Mouse (Mus musculus) ovary, postnatal 36 days (tissue): ENCODE measurements around the gene Il1r1.

ENCODE experiments used
- DNase-seq: peaks from one replicate; pipeline ENCODE4 v3.0.0; 2022; ENCODE audit warnings: low spot score, mixed read lengths

Gene Il1r1

DNA sequence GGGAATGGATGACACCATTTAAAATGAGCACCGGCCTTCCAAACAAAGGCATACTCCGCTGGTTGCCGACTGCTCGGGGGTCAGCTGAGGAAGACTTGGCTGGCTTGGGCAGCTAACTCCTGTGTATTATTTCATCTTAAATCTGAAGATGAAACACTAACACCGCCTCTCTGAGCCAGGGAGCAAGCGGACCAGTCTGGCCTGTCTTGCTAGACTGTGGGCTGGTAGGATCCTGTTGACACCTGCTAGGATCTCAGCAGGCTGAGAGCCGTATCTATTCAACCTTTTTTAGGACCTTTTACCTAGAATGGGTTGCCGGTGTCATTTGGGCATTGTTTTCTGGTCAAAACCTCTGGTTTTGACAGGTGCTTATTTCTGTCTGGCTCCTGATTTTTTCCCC, 92.8 kb downstream of the Il1r1 start:
- no peak for DNase-seq

DNA sequence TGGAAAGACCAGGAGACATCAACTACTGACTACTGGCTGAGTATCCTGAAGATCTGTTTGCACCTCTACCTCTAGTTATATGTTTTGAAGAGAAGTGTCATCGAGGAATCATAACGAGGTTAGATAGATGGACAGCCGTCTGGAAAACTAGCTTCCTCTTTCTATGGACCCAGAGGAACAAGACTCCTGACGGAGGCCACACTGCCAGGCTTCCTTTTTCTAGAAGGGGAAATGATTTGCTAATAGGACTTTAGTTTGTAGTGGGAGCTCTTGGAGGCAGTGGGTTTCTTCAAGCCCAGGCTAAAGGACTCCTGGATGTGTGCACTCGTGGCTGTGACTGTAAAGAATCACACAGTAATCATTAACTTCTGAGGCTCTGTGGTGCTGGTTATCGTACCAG, 96.9 kb downstream of the Il1r1 start:
- DNase-seq: no peak

DNA sequence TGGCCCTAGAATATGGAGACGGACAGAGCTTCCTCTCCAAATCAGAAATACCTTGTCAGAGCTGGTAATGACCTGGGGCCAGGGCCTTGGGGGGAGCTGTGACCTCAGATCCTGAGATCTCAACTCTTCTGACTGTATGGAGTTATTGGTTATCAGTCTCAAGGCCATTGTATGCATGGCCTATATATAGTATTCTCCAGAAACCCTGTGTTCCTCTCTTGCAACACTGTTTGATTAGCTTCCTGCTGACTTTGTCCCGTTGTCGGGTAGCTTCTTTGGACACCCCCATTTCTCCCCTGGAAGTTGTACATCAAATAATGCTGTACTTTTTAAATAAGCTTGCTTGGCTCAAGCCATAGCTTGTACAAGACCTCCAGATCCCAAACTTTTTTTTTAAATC, 97.7 kb downstream of the Il1r1 start:
- no peak for DNase-seq

DNA sequence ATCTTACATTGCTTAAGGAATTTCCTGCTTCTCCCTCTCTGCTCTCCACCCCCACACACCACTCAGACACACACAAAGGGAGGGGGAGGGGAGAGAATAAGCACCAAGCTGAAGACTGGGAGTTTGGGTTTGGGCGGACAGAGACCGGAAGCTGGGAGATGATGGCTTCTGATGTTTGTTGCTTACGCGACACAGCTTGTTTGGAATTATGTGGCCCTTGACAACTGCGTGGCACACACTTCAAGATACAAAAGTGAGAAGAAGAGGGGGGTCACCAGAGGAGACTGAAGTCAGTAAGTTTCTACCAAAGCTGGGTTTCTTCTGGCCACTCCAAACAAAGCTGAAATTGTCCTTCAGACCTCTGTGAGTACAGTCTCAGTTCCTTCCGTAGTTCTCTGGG, 99.6 kb downstream of the Il1r1 start, which contains the start of gene Il1rl2:
Gene Il1rl2, plus strand, starts transcription at position 154 of the 400 bp plus-strand sequence.
- no peak for DNase-seq

DNA sequence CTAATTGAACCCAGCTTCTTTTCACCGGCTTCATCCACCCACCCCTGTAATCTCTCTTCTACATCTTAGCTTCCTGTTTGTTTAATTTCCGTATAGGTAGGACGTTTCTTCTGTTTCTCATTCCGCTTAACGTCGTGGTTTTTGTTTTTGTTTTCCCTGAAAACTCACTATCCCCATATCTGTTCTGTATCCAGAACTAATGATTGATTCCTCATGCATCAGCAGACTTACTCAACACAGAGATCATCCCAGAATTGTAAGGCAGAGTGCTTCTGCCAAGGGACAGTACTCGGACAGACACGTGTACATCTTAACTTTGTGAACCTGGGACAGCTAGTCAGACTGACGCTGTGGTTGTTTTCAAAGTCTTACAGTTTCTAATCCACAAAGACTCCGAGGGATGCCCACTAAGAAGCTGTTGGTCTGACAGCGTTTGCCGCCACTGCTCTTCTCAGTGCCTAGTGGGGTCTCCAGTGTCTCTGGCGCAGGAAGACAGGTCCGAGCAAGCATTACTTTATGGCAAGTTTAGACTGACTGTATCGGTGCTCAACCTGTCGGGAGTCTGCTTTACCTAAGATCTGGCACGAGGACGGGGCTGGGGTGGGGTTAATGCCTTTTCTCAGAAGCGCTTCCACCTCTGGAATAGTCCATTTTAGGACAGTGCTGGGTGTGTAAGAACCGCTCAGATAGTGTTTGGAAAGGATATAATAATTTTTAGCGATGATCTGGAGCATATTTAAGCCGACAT, 100.2 kb downstream of the Il1r1 start:
- DNase-seq: no peak

DNA sequence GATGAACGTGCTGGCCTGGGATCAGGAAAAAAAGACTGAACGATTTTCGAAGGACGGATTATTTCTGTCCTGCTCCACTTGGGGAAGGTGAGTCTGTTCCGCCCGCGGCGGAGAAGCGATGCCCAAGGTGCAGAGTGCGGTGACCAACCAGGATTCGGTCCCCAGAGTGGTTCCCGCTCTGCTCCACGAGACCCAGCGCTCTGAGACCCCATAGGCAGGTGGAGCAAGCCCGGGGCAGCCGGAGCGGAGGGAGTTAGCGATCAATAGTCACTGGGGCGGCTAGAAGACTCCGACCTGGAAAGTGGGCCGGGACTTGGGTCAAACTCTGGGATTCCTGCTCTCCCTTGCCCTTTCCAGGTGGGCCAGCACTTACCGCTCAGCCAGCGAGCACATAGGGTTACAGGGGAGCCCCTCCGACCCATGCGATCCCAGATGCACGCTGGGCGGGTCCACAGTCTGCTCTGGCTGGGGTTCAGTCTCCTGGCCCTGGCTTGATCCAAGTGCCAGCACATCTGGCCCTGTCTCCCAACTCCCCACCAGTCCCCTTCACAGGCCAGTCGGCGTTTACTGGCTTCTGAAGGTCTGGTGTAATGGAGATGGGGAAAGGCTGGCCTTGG, 100.9 kb downstream of the Il1r1 start:
- no peak for DNase-seq

DNA sequence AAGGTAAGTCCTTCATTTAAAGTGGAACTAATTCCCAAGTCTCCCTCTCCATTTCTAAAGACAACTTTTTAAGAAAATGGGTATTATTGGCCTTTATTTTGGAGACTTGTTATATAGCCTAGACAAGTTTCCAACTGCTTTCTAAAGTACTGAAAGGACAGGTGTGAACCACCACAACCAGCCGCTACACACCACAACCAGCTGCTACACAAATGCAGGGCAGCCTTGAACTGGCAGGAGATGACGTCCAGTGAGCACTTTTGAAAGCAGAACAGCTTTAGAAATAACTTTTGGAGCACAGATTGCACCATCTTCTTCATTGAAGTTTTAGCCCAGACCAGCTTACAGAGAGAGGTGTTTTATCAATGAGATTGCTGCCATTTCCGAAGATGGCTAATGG, 102.7 kb downstream of the Il1r1 start:
- no peak for DNase-seq

DNA sequence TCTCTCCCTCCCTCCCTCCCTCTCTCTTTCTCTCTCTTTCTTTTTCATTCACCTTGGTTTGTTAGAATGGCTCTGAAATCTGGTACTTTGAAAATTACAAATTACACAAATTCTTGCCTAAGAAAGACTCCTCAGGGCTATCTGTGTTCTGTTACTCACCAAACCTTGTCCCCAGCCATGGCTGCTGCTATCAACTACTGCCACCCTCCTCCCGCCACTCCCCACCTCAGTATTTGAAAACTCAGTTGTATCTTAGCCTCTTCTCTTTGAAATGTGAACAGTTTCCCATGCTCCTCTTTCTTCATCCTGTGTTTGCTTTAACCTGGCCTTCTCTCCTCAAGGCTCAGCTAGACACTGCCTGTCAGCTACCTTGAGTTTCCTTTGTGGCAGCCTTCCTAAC, 104.6 kb downstream of the Il1r1 start:
- DNase-seq: no peak

DNA sequence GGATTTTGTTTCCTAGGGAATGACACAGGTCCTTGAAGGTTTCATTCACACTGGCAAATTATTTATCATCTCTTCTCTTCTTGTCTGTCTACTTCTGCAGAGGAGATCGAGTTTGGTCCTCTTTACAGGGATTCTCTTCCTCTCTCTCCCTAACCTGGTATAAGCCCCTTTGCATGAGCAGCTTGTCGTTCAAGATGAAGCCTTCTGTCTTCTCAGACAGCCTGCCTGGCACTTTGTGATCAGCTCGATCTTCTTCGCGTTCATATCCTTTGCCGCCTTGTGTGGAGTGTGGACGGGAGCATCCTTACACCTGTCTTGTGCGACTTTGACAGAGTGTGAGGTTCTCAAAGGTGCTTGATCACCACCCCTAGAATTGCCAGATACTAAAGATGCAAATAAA, 105.3 kb downstream of the Il1r1 start:
- no peak for DNase-seq

DNA sequence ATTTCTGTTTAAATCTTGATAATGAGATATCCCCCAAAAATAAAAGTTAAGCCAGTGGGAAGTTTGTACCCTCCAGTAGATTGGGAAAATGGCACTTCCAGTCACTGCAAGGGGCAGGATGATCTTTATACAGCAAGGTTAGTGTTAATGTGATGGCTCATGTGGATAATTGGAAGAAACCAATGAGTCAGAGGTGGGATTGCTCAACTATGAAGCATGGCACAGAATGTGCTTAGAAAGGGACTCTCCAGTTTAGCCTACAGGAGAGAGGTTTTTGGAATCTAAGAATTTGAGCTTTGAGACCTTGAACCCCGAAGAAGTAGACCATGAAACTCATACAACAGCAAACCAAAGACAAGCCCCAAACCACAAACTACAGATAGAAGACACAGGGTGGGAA, 114.5 kb downstream of the Il1r1 start:
- DNase-seq: no peak

DNA sequence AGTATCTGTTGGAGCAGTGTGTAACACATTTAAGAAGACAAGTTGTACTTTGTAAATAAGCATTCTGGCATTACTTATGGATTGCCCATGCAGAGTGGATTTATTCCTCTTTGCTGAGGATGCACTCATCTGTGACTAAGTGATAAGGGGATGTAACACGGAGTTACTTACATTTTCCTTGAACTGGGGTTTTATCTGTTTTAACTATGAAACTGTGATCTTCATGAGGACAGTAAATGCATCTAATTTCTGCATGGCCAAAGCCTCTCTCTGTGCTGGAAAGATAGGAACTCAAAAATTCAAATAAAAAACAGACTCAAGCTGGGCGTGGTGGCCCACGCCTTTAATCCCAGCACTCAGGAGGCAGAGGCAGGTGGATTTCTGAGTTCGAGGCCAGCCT, 115.2 kb downstream of the Il1r1 start:
- no peak for DNase-seq

DNA sequence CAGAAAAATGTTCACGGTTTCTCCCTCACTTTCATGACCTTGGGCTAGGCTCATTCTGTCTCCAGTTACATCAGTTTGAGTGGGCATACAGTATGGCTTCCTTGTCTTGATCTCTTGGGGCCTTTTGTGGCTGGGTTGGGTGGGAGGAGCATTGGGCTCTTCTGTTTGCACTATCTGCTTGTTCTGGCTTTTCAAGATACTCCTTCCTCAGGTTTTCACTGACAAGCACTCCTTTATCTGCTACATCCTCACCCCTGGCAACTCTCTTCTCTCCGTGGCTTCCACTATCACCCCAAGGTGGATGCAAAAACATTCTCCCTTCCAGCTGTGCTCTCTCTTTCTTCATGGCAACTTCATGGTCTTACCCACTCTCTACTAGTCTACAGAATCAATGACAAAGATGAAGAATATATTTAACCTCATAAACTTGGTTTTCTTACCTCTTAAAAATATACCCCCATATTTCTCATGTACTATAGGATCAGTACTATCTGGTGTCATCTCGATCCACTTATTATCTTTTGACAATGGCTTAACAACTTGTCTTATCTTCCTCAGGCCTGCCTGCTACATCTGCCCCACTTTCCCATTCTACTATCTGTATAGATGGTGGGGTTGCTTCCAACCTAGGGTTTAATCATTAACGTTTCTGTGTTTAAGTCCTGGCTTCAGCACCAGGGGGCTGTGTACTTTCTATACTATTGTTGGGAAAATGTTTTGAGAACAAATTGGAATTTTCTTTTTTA, 127.5 kb downstream of the Il1r1 start:
- no peak for DNase-seq

DNA sequence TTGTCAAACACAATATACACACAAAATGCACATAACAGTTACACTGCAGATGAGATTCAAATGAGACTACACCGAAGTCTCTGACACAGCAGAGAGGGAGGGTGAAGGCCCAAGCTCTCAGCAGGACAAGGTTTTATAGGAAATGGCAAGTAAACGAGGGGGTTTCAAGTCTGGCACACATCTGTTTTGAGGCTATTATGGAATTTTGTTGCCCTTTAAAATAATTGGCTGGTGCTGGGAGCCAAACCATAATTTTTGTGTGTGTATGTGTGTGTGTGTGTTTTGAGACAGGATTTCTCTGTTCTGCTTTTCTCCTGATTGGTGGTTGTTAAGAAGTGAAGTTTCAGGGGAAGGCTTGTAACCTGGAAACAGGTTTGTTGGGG, 128.0 kb downstream of the Il1r1 start:
- DNase-seq: no peak

DNA sequence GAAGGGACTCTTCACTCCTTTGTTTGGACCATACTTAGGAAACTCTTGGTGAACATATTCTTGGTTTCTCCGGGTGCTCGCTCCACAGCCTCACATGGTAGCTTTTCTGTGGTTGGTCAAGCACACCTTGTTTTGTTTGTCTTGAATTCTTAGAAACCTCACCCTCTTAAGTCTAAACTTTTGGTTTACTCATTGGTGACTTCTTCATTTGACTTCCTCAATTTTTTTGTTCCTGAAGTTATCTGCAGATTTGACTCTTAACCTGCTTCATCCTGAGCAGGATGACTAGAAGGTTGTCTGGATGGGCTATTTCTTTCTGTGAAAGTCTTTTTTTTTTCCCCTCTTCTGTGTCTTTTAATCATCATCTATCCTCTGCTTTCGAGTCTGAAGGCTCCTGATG, 129.8 kb downstream of the Il1r1 start:
- no peak for DNase-seq

DNA sequence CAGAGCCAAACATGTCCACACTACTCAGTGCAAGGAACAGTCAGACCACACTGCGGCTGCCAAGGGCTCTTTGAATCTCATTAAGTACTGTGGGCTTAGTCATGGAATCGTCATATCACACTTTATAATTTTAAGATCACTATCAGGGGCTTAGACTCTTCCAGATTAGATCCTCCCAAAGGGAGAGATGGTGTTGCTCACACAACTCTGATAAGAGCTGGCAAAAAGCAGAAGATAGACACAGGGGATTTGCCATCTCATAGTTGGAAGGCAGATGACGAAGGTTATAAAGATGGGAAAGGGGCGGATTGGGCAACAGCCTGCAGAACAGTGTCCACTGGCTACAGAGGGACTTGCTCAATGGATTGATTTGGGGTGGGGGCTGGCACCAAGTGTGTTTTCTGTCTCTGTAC, 130.6 kb downstream of the Il1r1 start:
- DNase-seq: no peak

DNA sequence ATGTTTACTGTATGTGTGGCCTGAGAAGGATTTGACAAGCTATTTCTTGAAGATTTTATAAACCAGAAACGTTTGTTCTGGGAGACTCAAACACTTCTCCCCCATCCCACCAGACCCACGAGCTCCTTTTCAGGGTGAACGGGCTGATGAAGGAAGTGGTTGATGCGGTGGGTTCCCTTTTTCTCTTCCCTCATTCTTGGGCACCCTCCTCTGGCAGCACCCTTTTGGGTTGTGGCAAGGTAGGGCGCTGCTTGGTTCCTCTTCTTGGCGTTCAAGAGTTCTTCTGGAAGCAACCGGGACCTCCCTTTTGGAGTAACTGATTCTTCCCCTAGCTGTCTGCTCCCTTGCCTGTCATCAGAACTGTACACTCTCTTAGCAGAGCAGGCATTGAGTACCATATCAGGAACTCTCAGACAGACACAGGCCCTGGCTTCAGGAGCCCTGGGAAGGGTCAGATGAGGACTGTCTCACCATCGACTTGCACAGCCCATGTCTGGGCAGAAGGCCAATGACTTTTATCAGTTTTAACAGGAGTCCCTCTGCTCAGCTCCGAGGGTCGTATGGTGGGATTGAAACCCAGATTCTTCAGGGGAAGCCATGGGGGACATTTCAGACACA, 131.1 kb downstream of the Il1r1 start:
- DNase-seq: no peak

DNA sequence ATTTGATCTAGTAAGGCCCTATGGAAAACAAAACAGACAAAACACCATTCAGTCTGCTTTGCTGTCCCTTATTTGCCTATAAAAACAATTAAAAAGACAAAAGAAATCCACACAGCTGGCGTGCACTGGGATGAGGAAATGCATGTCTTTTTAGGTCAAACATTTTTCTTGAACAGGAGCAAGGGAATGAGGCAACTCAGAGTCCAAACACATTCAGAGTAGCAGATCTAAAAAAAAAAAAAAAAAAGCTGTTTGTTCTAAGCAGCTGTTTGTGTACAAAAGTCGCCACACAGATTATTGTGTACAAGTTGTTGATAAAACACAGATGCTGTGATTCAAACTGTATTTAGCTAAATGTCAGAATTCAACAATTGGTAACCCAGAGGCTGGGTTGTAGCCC, 133.0 kb downstream of the Il1r1 start:
- DNase-seq: no peak

DNA sequence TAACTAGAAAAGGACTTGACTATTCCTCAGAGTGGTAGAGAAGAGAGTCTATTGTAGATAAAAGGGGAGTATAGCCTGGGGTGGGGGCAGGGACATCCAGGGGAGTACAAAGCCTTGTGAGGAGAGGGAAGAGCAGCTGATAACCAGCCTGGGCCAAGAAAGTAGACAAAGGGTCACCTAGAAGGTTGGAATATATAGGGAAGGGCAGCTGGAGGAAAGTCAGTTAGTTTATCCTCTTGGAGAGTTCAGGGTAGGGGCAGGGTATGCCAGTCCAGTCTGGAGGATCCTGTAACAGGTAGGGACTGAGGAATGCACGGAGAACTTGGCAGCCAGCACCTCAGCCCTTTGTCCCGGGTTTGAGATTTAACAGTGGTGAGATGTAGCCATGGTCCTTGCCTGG, 133.5 kb downstream of the Il1r1 start:
- DNase-seq: no peak

DNA sequence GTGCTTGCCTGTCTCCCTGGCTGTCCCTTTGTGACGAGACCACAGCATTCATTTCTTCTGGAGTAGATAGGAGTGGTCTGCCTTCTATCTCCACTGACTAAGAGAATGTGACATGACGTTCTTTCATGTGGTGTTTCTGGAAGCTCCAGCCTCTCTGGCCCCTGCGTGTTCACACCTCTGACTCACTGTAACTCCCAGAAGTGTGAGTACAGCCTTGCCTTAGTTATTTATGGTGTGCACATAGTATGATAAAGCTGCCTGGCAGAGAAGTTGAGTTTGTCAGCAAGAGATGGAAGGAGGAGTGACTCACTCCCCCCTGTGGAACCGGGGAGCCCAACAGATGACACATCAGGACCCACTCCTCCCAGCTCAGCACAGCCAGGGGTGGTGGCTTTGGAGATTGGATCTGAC, 133.9 kb downstream of the Il1r1 start:
- no peak for DNase-seq

DNA sequence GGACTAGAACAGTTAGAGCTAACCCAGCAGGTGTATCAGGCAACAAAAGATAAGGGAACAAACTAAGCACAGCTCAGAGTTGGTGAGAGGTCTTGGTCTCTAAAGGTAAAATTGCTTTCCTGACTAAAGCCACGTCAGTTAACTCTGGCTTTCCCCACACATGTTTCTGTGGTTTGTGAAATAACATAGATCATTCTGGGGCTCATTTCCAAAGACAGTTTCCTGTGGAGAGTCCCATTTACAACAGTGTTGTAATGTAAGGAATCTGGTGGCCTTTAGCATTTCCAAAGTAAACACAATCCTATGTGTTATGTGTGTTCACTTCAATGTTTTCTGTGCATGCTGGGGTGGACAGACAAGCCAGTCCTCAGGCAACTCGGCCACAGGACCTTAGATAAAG, 134.9 kb downstream of the Il1r1 start:
- DNase-seq: no peak

DNA sequence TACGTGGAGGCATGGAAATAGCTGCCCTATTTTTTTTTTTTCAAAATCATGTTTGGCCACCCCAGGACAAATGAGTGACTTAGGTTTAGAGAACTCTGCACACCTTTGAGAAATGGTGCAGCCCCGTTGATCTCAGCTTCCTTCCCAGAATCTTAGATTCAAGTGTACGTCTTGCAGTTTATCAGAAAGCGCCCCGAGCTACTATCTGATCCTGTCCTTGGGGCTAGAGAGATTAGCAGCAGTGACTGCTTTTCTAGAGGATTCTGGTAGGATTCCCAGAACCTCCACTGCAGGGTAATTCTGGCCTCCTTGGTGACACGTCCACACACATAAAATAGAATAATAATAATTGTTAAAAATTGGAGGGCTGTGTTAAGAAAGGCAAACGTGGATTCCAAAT, 136.1 kb downstream of the Il1r1 start:
- no peak for DNase-seq

DNA sequence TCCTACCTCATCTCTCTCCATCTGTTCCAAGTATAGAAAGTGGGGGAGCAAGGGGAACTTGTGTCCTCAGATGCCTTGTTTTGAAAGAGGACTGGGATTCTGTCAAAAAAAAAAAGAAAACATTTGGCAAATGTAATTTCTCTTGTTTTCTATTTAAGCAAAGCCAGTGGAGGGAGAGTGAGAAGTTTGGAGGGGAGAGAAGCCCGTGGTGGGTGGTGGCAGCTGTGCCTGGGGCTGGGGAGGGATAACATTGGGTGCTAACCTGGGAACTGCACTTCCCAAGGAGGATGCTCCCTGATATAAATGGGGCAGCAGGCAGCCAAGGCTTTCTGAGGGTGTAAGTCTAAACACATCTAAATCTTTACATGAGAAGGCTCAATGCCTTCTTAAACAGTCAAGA, 136.7 kb downstream of the Il1r1 start:
- DNase-seq: no peak

DNA sequence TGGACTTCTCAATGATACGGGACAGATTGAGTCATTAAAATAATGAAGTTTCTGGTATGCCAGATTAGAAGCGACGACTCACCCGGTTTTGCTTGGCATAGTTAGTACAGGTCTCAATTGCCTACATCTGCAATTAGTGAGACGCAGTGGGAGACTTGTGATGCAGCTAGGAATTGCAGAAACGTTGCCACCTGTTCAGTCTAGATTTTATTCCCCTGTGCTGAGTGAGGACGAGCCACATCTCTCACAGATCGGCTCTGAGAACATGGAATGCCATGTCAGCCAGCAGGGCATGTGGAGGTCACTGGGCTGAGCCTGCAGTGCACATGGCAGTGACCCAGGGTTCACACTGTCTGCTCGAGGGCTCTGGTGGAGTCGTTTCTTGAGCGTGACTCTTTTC, 137.9 kb downstream of the Il1r1 start:
- DNase-seq: no peak
